Mouse (Mus musculus) ES-E14 (cell line): ENCODE results near the gene Pou3f3.

Source experiments
- CHD2 ChIP-seq: IDR thresholded peaks from 2 replicates; pipeline ENCODE4 v1.6.1; 2014; ENCODE audit warnings: mild to moderate bottlenecking, low read depth, low read length, inconsistent platforms
- HCFC1 ChIP-seq: IDR thresholded peaks from 2 replicates; pipeline ENCODE4 v1.6.1; 2012; ENCODE audit warnings: low read length, inconsistent platforms, borderline replicate concordance; ENCODE audit not compliant: insufficient read depth
- MAFK ChIP-seq: IDR thresholded peaks from 2 replicates; pipeline ENCODE4 v1.6.1; 2014; ENCODE audit warnings: mild to moderate bottlenecking, low read depth, low read length, inconsistent platforms; ENCODE audit not compliant: insufficient read depth
- ZNF384 ChIP-seq: IDR thresholded peaks from 2 replicates; pipeline ENCODE4 v1.6.1; 2012; ENCODE audit warnings: low read depth, low read length, inconsistent platforms

- TF ChIP-seq MAFK (no peak), CHD2 (no peak), ZNF384 (no peak), HCFC1 (no peak)
These were observed 17.8 kb downstream of the Pou3f3 start for GRCm38 (mm10) chr1:42713104-42713932.
